Comparison of ENCODE assay signal across 8 mouse cellular contexts in genomic region chr1:72716926-72717325, GRCm38 (mm10). TPM values are rescaled to one million over a fixed set of nuclear protein-coding genes. Genes with fewer than 3 reads are reported as not detected.
DNase-seq lines count a peak whose midpoint lies in the region; ATAC-seq and TF ChIP-seq lines count a peak whose summit lies in the region.

No protein-coding gene starts in this region.

- H3K9ac ChIP-seq in heart, embryonic 11.5 days (ENCODE audit: low read depth, low read length) = no peak overlapping the region
- no peak overlapping the region for H3K9ac ChIP-seq in hindbrain, postnatal 0 days (replicated peaks; ENCODE audit: low read length)

- DNase-seq in heart, adult 8-10 months (ENCODE audit: low spot score) = peak; percentile 68
- peak; percentile 84 for DNase-seq in brain, adult 2 months (ENCODE audit: low read depth, low spot score)
- DNase-seq in hindbrain, postnatal 0 days (ENCODE audit: low spot score) = peak; percentile 88
- DNase-seq in left cerebral cortex, adult 18-20 months (ENCODE audit: low spot score in 2 of 2) = peak; percentile 72 to 89
- peak; percentile 52 to 74 for DNase-seq in spleen, postnatal 14 days (ENCODE audit: low spot score in 2 of 2)

- no peak for ATAC-seq in heart, embryonic 11.5 days (replicated peaks; ENCODE audit: insufficient number of reproducible peaks, low FRiP score, low TSS enrichment)
- peak; percentile 65 for ATAC-seq in erythroblast, adult 5-6 weeks (replicated peaks; ENCODE audit: low FRiP score, poor library complexity, severe bottlenecking)
- ATAC-seq in hindbrain, postnatal 0 days = no peak
- peak; percentile 61 for ATAC-seq in megakaryocyte progenitor cell, adult 5-6 weeks (replicated peaks; ENCODE audit: poor library complexity)

- peaks cover 11% of the 10 kb centered on the region for H3K4me1 ChIP-seq in heart, embryonic 11.5 days (ENCODE audit: control insufficient read depth, insufficient read depth, low read length)
- H3K4me1 ChIP-seq in hindbrain, postnatal 0 days (ENCODE audit: insufficient read depth, low read length) = peaks cover 11% of the 10 kb centered on the region; the same call in 1 of the 2 replicates

- peak; percentile 98 for TF ChIP-seq CTCF in hindbrain, postnatal 0 days (IDR thresholded peaks at IDR 0.05; ENCODE audit: low read depth)

- H3K4me3 ChIP-seq in heart, embryonic 11.5 days (ENCODE audit: low read depth, low read length) = no peak overlapping the region
- no peak overlapping the region for H3K4me3 ChIP-seq in hindbrain, postnatal 0 days (ENCODE audit: low read length)

- H3K27ac ChIP-seq in heart, embryonic 11.5 days (ENCODE audit: low read depth, low read length) = no peak overlapping the region
- H3K27ac ChIP-seq in hindbrain, postnatal 0 days = no peak overlapping the region

- no peak overlapping the region for H3K4me2 ChIP-seq in heart, embryonic 11.5 days
- no peak overlapping the region for H3K4me2 ChIP-seq in hindbrain, postnatal 0 days (ENCODE audit: low read depth, low read length)

- no peaks in the 10 kb centered on the region for H3K27me3 ChIP-seq in heart, embryonic 11.5 days (ENCODE audit: control insufficient read depth, insufficient read depth, low read length)
- H3K27me3 ChIP-seq in hindbrain, postnatal 0 days (ENCODE audit: insufficient read depth, low read length) = no peaks in the 10 kb centered on the region

- peaks cover 15% of the 10 kb centered on the region; the same call in 1 of the 2 replicates for H3K36me3 ChIP-seq in heart, embryonic 11.5 days (ENCODE audit: control insufficient read depth, insufficient read depth, low read length)
- peaks cover 14% of the 10 kb centered on the region; the same call in 1 of the 2 replicates for H3K36me3 ChIP-seq in hindbrain, postnatal 0 days (ENCODE audit: insufficient read depth, low read length)

- WGBS in heart, embryonic 11.5 days (ENCODE audit: insufficient replicate concordance) = 12% methylated on average over 5 of the region's 5 CpGs
- WGBS in hindbrain, postnatal 0 days = 6% methylated on average over 5 of the region's 5 CpGs

- no peaks in the 10 kb centered on the region for H3K9me3 ChIP-seq in heart, embryonic 11.5 days (replicated peaks; ENCODE audit: control insufficient read depth, low read length)
- H3K9me3 ChIP-seq in hindbrain, postnatal 0 days (ENCODE audit: low read length) = no peaks in the 10 kb centered on the region

RNA-seq across cellular contexts. Expression of gene Rpl37a, which starts 5.8 kb away (rescaled TPM):
- total RNA-seq in heart, adult 8-10 months (2022) = 100 to 1,000 TPM; 594 to 696 (median 662) TPM
- polyA plus RNA-seq in heart, embryonic 11.5 days (2014; fragmentation: Nextera tagmentation; extraction: Ambion mirVana) = 1,187 and 1,254 TPM in 2 replicates
- 282 and 366 TPM in 2 replicates for total RNA-seq in erythroblast, adult 5-6 weeks (2015; ENCODE audit: low replicate concordance)
- total RNA-seq in erythroblast, adult 5-6 weeks (2017; ENCODE audit: low replicate concordance) = 68.3 and 163 TPM in 2 replicates
- total RNA-seq in hindbrain, postnatal 0 days (2014; rRNA removed) = 336 and 437 TPM in 2 replicates
- polyA plus RNA-seq in hindbrain, postnatal 0 days (2015; fragmentation: Nextera tagmentation; extraction: Ambion mirVana) = 1,178 and 1,201 TPM in 2 replicates
- total RNA-seq in left cerebral cortex, adult 18-20 months (2021) = 100 to 1,000 TPM; 593 to 647 TPM
- total RNA-seq in megakaryocyte progenitor cell, adult 5-6 weeks (2015) = 1,390 and 1,455 TPM in 2 replicates
- 472 and 633 TPM in 2 replicates for total RNA-seq in megakaryocyte progenitor cell, adult 5-6 weeks (2017)

RNA-seq across cellular contexts. Expression of gene Ankar, which starts 16.5 kb away (rescaled TPM):
- total RNA-seq in heart, adult 8-10 months (2022) = not detected
- polyA plus RNA-seq in heart, embryonic 11.5 days (2014; fragmentation: Nextera tagmentation; extraction: Ambion mirVana) = not detected in 2 replicates
- total RNA-seq in erythroblast, adult 5-6 weeks (2015; ENCODE audit: low replicate concordance) = not detected in 2 replicates
- total RNA-seq in erythroblast, adult 5-6 weeks (2017; ENCODE audit: low replicate concordance) = not detected in 2 replicates
- not detected in 2 replicates for total RNA-seq in hindbrain, postnatal 0 days (2014; rRNA removed)
- polyA plus RNA-seq in hindbrain, postnatal 0 days (2015; fragmentation: Nextera tagmentation; extraction: Ambion mirVana) = not detected in 2 replicates
- not detected for total RNA-seq in left cerebral cortex, adult 18-20 months (2021)
- total RNA-seq in megakaryocyte progenitor cell, adult 5-6 weeks (2015) = not detected in 2 replicates
- not detected in 2 replicates for total RNA-seq in megakaryocyte progenitor cell, adult 5-6 weeks (2017)

Comparison
In these comparisons a context has a peak if more than half of its experiments do, and no peak if none do; other contexts are left out.
1. ATAC-seq: peak in erythroblast, adult 5-6 weeks (single experiment) and megakaryocyte progenitor cell, adult 5-6 weeks (single experiment); none in heart, embryonic 11.5 days (single experiment) and hindbrain, postnatal 0 days (single experiment).
2. Peak in every context shown above with its lines, with median percentiles within 50 percentile points of each other: DNase-seq.